Mouse (Mus musculus): ENCODE data around the gene Usp24.
"Not testable (repeated sequence)": the region's sequence is repeated elsewhere in the genome, so short reads cannot be mapped to it uniquely, and the experiment has no call there.

Gene Usp24

DNA sequence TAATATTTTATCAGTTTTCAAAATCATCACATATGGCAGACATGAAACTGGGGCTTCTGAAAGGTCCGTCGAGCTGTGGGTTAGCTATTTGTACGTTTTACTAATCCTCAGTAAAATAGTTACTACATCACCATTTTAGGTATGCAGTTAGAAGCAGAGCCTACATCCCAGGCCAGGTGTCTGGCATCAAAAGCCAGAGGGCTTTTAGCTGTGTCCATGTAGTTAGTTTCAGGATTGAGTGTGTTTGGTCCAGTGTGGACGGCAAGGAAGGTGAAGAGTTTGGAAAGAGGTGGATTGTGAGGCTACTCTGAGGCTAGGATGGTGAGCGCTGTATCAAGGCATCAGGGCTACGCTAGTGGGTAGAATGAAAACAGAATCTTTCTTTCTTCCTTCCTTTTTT is 3.0 kb downstream of the Usp24 start:
- no peak for DNase-seq (ENCODE audit: low read depth, low spot score)

DNA sequence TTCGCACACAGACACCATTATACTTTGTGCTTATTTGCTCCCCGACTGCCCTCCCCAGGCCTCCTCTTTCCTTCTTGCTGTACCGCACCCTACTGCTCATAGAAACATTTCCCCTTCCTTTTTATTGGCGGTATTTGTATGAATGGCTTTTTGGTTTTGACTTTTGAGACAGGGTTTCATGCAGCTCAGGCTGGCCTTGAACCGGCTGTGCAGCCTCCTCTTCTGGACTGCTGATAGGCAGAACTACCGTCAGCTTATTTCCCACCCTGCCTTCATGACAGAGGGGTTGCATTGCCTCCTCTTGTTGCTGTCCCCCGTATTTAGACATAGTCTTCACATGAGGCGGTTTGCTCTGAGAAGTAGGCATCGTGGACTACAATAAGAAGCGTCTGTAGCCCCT is 6.8 kb downstream of the Usp24 start:
- DNase-seq (ENCODE audit: low read depth, low spot score): no peak

DNA sequence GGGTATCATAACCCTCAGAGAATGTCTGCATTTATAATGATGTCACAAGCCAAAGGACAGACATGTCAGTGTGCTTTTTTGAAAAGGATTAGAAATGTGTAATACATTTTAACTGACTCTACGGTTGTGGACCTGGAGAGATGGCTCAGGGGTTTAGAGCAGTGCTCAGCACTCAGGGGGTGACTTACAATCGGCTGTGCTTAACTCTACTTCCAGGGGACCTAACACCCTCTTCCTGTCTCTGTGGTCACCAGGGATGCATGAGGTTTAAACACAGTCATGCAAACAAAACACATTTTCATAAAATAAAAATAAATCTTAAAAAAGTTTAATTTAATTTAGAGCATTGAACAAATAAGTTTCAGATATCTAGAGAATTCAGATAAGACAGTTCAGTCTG is 7.3 kb downstream of the Usp24 start:
- no peak for DNase-seq (ENCODE audit: low read depth, low spot score)

DNA sequence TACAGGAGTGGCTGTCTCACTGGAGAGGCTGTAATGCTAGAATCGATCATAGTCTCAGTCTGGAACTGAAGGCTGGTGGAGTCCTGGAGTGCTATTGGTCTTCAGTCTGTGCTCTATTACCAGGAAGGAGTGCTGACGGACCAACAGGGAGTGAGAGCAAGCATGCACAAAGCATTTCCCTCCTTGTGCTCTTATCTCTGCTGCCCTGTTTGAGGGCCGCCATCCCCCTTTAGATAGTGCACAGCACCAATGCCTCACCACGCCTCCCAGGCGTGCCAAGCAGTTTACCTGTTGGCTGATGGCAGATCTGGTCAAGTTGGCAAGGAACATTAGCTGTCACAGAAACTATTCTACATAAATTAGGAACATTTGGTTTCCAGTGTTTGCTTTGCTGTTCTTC is 11.4 kb downstream of the Usp24 start:
- no peak for DNase-seq (ENCODE audit: low read depth, low spot score)

DNA sequence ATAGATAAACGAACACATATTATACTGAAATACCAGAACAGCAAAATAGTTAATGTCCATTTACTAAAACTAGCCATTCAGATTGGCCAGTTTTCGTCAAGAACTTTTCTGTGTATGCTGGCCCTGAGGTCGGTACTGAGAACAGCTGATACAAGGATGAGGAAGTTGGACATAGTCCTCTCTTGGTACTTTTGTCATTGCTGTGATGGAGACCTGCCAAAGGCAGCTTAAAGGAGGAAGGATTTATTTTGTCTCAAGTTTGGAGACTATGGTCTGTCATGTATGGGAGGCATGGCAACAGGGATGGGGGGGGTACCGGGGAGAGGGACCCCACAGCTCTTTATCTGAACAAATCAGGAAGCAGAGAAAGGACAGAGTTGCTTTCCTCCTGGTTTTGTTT is 12.7 kb downstream of the Usp24 start:
- no peak for DNase-seq (ENCODE audit: low read depth, low spot score)

DNA sequence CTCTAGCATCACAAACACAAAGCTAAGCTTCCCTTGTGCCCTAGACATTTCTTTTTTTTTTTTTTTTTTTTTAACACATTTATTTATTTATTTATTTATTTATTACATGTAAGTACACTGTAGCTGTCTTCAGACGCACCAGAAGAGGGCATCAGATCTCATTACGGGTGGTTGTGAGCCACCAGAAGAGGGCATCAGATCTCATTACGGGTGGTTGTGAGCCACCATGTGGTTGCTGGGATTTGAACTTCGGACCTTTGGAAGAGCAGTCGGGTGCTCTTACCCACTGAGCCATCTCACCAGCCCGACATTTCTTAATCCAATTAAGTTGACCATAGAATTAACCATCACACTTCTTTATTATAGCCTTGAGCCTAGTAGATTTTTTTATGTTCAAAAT is 13.2 kb downstream of the Usp24 start:
- not testable (repeated sequence) for DNase-seq (ENCODE audit: low read depth, low spot score)

DNA sequence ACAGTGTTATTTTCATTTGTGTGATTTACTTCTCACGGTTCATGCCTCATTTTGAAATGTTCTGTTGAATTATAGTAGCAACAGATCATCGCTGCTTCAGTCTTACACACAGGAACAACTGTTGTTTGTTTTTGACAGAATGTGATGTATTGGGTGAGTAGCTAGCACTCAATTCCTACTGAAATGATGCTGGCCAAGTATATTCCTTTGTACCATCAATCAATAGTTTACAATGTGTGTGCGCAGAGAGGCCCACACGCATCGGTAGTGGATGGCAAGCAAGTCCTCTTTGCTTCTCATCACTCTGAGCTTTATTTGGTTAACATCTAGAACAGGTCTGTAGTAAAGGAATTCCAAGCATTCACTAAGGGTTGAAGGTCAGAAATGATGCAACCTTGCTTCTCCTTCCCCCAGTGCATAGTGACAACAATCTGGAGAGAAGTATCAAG is 14.4 kb downstream of the Usp24 start:
- DNase-seq (ENCODE audit: low read depth, low spot score): no peak

DNA sequence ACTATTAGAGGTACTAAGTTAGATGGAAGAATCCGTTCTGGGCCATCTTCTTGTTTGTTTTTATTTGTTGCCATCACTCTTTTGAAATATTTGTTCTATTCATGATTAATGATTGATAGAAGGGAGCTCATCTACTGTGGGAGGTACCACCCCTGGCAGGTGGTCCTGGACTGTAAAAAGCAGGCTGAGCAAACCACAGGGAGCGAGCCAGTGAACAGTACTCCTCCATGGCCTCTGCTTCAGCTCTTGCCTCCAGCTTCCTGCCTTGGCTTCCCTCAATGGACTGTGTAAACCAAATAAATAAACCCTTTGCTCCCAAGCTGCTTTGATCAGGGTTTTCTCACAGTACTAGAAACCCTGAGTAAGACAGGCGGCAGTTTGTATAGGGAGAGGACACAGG is 17.1 kb downstream of the Usp24 start:
- DNase-seq (ENCODE audit: low read depth, low spot score): no peak

DNA sequence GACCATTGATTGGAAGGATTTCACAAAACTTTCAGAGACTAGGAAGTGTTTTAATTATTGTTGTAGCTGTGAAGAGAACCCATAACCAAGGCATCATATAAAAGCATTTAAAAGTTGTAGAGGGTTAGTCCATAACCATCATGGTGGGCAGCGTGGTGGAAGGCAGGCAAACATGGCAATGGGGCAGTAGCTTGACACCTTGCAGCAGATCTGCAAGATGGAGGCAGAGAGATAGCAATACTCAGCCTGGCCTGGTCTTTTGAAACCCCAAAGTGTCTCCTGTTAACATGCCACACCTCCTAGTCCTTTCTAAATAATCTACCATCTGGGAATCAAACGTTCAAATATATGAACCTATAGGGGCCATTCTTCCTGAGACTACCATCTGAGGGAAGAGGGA is 17.6 kb downstream of the Usp24 start:
- DNase-seq (ENCODE audit: low read depth, low spot score): no peak

DNA sequence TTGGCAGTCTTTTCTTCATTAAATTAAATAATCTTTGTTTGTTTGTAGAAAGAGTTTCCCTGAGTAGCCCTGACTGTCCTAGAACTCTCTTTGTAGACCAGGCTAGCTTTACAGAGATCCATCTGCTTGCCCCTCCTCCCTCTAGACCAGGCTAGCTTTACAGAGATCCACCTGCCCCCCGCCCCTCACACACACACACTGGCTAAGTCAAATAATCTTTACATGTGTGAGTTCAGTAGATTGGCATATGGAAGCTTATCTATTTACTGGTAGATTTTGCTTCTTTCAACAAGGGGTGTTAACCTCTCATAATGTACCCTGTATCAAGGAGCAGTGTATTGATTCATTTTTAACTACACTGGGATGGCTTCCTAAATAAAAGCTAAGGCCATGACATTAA is 19.8 kb downstream of the Usp24 start:
- no peak for DNase-seq (ENCODE audit: low read depth, low spot score)

DNA sequence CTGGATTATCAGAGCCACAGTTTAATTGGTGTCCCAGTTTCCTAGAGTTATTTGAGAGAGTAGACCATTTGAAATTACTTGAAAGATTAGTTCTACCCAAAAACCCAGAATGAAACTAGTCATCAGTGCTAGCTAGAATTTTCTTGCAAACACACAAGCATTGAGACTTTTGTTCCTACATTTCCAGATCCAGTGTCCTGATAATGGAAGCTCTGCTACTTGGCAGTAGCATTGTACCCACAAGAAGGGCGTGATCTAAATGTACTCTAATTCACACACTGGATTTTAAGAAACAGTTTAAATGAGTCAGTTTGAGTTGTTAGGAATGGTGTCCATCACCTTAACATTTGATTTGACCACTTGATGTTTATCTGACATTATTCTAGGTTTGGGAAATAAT is 31.7 kb downstream of the Usp24 start:
- no peak for DNase-seq (ENCODE audit: low read depth, low spot score)

DNA sequence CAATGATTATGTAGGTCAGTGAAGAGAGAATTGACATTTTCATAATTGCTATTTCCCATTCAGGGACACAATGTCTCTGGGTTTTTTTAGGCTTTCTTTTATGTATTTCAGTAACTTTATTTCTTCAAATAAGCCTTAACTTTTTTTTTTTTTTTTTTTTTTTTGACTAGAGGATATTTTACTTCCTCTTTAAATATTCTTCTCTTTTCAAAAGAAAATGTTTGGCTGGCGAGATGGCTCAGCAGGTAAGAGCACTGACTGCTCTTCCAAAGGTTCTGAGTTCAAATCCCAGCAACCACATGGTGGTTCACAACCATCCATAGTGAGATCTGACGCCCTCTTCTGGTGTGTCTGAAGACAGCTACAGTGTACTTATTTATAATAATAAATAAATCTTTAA is 39.0 kb downstream of the Usp24 start:
- DNase-seq (ENCODE audit: low read depth, low spot score): not testable (repeated sequence)

DNA sequence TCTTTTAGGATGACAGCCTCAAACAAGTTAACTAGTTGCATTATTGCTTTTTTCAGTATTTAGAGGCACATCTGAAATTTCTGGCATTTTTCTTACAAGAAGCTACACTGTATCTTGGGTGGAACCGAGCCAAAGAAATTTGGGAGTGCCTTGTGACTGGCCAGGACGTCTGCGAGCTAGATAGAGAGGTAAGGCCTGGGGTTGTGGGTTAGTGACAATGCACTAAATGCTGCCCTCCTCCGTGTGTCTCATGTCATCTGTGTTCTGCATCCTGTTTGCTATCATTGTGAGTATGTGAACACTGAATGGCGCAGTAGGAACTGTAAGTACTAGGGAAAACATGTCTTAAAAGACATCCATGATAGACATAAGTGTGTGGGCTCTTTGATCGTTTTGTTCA is 54.0 kb downstream of the Usp24 start:
- DNase-seq (ENCODE audit: low read depth, low spot score): no peak

DNA sequence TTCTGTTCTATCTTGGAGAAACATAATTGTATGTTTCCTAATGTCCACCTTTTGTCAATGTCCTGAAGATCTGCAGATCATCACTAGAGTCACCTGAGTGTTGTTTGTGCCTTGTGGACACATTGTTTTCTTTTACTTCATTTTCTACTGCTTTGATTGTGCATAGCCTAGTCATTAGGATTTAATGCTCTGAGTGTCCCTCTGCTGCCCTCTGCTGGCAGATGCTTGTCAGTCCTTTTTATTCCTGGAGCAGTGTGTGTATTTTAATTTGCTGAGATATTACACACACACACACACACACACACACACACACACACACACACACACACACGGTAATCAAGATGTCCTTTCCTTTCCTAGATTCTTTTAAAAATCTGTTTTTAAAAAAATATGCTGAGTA is 59.8 kb downstream of the Usp24 start:
- DNase-seq (ENCODE audit: low read depth, low spot score): peak; percentile 78

DNA sequence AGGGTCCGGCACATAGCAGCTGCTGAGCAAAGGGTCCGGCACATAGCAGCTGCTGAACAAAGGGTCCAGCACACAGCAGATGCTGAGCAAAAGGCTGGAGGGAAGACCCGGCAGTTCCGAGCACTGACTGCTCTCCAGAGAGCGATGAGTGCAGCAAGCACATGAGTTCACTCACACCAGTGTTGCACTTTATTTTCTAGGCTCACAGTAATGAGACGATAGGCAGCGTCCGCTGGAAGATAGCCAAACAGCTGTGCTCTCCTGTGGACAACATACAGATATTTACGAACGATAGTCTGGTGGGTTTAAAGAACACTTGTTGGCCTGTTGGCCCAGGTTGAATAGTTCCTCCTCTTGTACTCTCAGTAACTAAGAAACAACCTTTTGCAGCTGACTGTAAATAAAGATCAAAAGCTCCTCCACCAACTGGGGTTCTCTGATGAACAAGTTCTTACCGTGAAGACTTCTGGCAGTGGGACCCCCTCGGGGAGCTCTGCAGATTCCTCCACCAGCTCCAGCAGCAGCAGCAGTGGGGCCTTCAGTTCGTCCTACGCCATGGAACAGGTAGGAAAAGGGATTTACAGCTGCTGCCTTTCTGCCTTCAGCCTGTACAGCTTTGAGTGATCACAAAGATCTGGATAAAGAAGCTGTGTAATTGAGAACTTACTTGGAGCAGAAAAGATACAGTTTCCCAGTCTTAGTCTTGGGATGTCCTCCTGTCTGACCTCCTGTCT is 63.0 kb downstream of the Usp24 start:
- DNase-seq (ENCODE audit: low read depth, low spot score): no peak

DNA sequence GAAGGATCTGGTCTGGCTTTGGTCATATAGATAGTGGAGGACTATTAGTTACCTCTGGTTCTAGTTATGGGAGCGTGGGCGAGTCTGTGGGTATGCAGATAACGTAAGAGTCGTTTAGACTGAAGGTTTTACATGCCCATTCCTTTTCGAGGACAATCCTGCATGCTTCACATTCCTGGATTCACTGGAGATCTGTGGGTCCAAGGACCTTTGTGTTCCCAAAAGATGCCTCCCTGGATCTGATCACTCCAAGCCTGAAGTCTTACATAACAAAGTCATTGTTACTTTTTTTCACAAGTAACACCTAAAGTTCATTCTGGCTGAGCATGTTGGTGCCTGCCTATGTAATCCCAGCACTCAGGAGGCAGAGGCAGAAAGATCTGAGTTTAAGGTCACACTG is 65.1 kb downstream of the Usp24 start:
- DNase-seq (ENCODE audit: low read depth, low spot score): no peak

DNA sequence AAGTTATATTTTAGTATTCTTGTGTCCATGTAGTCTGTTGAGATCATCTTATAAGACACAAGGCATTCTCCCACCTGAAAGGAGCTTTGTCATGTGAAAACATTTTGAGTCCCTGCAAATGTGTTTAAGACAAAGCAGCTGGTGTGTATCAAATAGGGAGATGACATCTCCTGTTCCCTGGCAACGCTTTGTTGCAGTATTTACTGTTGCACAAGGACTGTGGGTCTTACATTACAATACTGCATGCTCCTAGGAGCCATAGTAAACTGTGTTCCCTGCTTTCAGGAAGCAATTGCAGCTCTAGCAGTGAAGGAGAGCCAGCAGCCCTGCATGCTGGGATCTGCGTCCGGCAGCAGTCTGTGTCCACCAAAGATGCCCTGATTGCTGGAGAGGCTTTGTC is 73.9 kb downstream of the Usp24 start:
- DNase-seq (ENCODE audit: low read depth, low spot score): no peak

DNA sequence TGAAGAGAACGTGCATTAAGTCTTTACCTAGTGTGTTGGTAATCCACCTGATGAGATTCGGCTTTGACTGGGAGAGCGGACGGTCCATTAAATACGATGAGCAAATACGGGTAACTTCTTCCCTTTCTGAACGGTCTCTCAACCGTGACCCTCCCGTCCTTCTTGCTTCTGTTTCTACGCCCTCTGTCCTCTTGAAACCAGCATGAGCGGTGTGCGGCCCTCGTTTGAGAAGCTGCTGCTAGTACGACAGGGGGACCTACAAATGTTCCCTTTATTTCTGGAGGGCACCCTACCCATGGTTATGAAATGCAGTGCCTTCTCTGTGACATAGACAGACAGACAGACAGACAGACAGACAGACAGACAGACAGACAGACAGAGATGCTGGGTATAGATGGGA is 93.6 kb downstream of the Usp24 start:
- DNase-seq (ENCODE audit: low read depth, low spot score): no peak

DNA sequence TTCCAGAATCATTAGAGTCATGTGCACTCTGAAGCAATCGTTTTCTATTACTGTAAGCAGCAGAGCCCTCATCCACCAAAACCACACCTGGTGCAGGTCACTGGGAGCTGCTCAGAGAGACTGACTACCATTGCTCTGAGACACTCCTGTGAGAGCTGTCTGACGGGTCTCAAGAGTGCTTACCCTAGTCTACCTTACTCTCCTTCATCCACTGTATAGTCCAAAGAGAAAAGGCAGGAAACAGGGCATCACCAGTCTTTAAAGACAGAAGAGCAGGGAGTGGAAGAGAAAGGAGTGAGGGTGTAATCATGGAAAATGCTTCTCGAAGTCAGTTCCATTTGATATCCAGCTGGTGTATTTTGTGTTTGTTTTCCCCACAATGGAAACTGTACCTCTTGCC is 103.2 kb downstream of the Usp24 start:
- no peak for DNase-seq (ENCODE audit: low read depth, low spot score)

DNA sequence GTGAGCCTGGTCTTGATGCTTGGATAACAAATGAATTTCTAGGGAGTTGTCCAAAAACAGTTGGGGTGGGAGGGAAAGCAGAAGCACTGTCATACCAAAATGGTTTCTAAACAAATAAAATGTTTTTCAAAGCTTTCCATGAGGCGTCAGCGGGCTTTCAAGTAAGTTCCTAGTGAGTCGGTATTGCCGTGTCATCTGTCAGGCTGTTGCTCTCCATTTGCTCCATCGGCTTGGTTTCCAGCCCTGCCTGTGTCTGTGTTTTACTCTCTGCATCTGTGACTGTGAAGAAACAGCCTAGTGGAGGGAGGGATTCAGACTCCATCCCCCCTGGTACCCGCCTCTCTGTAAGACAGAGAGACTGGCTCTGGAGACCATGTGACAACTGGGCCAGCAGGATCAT is 103.8 kb downstream of the Usp24 start:
- no peak for DNase-seq (ENCODE audit: low read depth, low spot score)

DNA sequence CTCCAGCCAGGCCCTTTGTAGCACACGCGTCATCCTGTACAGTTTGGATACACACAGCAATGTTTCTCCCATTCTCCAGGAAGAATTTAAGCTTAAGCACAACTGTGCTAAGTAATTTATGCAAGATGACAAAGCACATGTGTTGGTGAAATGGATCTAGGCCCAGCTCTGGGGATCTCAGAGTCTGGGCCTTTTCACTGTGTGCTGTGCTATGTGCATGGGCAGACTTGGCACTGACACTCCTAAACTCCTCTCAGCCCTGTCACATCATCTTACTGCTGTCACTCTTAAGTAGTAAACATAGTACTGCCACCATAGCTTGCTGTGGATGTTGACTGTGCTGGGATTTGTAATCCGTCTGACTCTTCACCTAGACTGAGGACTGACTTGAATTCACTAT is 106.6 kb downstream of the Usp24 start:
- DNase-seq (ENCODE audit: low read depth, low spot score): no peak

DNA sequence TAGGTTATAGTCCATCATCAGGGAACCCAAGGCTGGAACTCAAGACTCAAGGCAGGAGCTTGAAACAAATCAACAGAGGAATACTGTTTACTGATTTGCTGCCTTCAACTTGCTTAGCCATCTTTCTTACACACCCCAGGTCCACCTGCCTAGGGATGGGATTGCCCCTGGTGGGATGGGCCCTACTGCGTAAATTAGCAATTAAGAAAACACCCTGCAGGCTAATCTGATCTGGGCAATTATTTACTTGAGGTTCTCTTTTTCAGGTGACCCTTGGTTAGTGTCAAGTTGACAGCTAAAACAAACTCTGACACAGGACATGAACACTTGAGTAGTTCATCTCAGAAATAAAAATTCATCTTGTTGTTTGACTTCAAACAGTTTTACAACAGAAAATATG is 108.5 kb downstream of the Usp24 start:
- DNase-seq (ENCODE audit: low read depth, low spot score): no peak

DNA sequence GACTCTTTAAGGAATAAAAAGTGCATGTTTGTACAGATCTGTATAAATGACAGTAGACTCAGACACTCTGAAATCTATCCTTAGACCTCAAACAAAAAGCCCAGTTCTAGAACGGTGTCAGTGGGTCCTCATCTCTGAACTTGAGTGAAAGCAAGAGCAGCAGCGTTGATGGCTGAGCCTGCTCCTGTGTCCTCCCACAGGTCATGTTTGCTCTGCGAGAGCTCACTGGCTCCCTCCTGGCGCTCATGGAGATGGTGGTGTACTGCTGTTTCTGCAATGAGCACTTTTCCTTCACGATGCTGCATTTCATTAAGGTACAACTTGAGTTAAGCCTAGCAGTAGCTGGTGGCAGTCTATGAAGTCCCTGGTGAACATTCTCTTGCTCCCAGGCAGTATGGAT is 110.3 kb downstream of the Usp24 start:
- DNase-seq (ENCODE audit: low read depth, low spot score): no peak

DNA sequence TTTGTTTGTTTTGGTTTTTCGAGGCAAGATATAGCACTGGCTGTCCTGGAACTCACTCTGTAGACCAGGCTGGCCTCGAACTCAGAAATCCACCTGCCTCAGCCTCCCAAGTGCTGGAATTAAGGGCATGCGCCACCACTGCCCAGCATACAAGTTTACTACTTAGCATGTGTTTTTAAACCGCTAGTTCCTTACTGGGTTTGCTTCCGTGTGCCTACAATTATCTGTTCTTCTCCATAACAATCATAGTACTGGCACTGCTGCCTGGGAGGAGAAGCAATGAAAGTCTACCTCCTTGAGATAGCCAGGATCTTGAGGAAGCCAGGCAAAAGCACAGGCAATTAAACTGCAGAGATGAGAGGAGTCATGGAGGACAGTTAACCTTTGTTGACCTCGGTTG is 112.6 kb downstream of the Usp24 start:
- no peak for DNase-seq (ENCODE audit: low read depth, low spot score)
